Mouse (Mus musculus): Measurements from ENCODE around the gene Cox4i2. TPM values are rescaled to one million over a fixed set of nuclear protein-coding genes. Genes with fewer than 3 reads are reported as not detected.

Cox4i2 gene
- polyA plus RNA-seq, 1 experiment from 2014 or later = 4.8 TPM

DNA sequence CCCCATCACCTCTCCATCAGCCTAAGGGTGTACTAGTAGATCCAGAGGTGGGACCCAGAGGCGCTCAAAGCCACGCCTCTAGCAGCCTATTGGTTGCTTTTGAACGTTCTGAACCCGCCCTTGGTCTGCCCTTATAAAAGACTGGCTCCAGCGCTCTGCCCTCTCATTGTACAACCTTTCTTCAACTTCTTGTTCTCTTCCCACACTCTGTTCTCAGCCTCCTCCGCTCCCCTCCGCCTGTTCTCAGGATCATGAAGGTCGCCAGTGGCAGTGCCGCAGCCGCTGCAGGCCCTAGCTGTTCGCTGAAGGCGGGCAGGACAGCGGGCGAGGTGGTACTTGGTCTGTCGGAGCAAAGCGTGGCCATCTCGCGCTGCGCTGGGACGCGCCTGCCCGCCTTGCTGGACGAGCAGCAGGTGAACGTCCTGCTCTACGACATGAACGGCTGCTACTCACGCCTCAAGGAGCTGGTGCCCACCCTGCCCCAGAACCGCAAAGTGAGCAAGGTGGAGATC is 17.8 kb upstream of the Cox4i2 start, which contains the start of gene Id1:
TSS of gene Id1 (plus strand) at position 162 of the 512 bp plus-strand sequence.
- 0 out of 2 replicates have a peak, but pooled peaks cover 3% of the 10 kb centered on the region for H3K27me3 ChIP-seq (replicated peaks)
- under 1% methylated on average over 28 of the region's 28 CpGs for whole genome bisulfite sequencing
- H3K9me3 ChIP-seq (replicated peaks) = no peaks in the 10 kb centered on the region
- H3K4me3 ChIP-seq (replicated peaks) = peak within 1 kb of the TSS; percentile 53
- no peaks in the 10 kb centered on the region for H3K36me3 ChIP-seq
- peaks cover 46% of the 10 kb centered on the region for H3K4me1 ChIP-seq
- ATAC-seq (ENCODE audit: low FRiP score) = peak; percentile 70
- peak within 1 kb of the TSS; percentile 63 for H3K9ac ChIP-seq (replicated peaks)
- H3K27ac ChIP-seq (replicated peaks) = peak within 1 kb of the TSS; percentile 82
- H3K4me2 ChIP-seq = peak within 1 kb of the TSS; percentile 90

DNA sequence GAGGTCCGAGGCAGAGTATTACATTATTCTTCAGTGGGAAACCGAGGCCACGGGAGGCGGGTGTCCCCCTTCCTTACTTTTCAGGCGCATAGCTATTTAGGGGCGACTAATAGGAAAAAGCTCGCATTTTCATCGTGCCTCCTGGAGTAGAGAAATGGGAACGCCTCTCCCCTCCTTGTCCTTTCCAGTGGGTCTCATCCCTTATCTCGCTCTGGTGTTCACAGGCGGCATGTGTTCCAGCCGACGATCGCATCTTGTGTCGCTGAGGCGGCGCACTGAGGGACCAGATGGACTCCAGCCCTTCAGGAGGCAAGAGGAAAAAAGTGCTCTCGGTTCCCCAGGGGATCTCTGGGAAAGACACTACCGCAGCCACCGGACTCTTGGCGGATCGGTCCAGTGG is 17.2 kb upstream of the Cox4i2 start:
- peaks cover 52% of the 10 kb centered on the region for H3K4me1 ChIP-seq
- WGBS = under 1% methylated on average over 22 of the region's 22 CpGs
- H3K27me3 ChIP-seq (replicated peaks) = 0 out of 2 replicates have a peak, but pooled peaks cover 3% of the 10 kb centered on the region
- H3K36me3 ChIP-seq = no peaks in the 10 kb centered on the region
- H3K27ac ChIP-seq (replicated peaks) = peak overlapping the region; percentile 81
- H3K9ac ChIP-seq (replicated peaks) = peak overlapping the region; percentile 63
- H3K9me3 ChIP-seq (replicated peaks) = no peaks in the 10 kb centered on the region
- H3K4me2 ChIP-seq = peak overlapping the region; percentile 90
- ATAC-seq (ENCODE audit: low FRiP score) = no peak
- peak overlapping the region; percentile 53 for H3K4me3 ChIP-seq (replicated peaks)

DNA sequence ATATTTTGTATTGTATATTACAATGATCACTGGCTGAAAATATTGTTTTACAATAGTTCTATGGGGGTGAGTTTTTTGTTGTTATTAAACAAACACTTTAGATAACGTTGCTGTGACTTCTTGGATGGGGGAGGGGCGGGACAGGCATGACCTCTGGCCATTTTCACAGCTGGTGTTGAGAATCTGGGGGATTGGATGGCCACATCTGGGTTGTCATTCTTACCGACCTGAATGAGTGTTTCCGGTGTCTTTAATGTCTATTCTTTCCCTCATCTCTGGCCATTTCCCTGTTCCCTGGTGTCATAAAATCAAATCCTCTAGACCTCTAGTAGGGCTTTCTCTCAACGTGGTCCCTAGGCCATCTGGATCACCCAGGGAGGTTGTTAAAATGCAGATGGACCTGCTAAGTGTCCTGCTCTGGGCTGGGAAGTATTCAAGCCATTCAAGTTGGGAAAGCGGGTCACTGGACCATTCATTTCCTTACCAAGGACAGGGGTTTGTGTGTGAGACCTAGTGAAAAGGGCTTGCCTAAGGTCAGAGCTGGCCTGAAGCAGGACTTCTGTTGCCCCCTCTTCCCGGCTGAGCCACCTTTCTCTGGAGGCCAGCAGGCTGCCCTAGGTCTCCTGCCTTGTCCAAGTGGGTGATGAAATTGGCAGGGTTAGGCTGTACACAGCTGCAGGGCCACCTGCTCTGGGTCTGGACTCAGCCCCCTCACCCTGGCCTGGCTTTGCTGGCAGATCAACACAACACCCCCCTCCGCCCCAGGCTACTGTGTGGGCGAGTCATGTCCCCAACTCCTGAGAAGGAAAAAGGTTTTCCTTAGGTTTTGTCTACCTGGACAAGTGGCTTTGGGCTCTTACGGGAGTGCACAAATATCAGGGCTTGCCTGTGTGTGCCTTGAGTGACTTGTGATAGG is 16.4 kb upstream of the Cox4i2 start:
- no peak for ATAC-seq (ENCODE audit: low FRiP score)
- Histone ChIP-seq H3K9ac (replicated peaks) (peak overlapping the region; percentile 63), H3K36me3 (no peaks in the 10 kb centered on the region), H3K27me3 (replicated peaks) (0 out of 2 replicates have a peak, but pooled peaks cover 3% of the 10 kb centered on the region), H3K4me1 (peaks cover 58% of the 10 kb centered on the region), H3K4me2 (peak overlapping the region; percentile 90), H3K27ac (replicated peaks) (peak overlapping the region; percentile 77), H3K9me3 (replicated peaks) (no peaks in the 10 kb centered on the region), H3K4me3 (replicated peaks) (peak overlapping the region; percentile 53)
- 16% methylated on average over 10 of the region's 10 CpGs for WGBS

DNA sequence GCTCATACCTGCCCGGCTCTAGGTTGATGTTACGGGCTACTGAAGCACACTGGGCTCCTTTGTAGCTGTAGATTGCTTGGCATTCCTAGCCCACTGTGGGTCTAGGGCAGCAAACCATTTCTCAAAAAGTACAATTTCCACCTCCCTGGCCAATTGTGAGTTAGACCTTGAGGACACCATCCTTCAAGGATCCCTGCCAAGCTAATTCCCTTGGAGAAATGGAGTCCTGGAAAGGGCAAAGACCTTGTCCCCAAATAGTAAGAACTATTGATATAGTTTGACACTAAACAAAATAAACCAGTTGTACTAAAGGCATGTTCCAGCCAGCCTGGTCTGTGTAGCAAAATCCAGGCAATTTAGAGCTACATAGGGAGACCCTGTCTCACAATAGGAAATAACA is 15.6 kb upstream of the Cox4i2 start:
- H3K27ac ChIP-seq (replicated peaks) = peak overlapping the region; percentile 77
- WGBS = 65% methylated on average over 2 of the region's 2 CpGs
- ATAC-seq (ENCODE audit: low FRiP score) = no peak
- no peak overlapping the region for H3K9ac ChIP-seq (replicated peaks)
- peak overlapping the region; percentile 53 for H3K4me3 ChIP-seq (replicated peaks)
- H3K27me3 ChIP-seq (replicated peaks) = 0 out of 2 replicates have a peak, but pooled peaks cover 1% of the 10 kb centered on the region
- H3K9me3 ChIP-seq (replicated peaks) = no peaks in the 10 kb centered on the region
- no peaks in the 10 kb centered on the region for H3K36me3 ChIP-seq
- H3K4me1 ChIP-seq = peaks cover 58% of the 10 kb centered on the region
- peak overlapping the region; percentile 90 for H3K4me2 ChIP-seq

GRCm38 (mm10) chr2:152739031-152739841 is 14.7 kb upstream of the Cox4i2 start:
- peak overlapping the region; percentile 43 for H3K4me3 ChIP-seq (replicated peaks)
- WGBS = 2% methylated on average over 36 of the region's 36 CpGs

GRCm38 (mm10) chr2:152739842-152740260 is 14.1 kb upstream of the Cox4i2 start:
- ATAC-seq (ENCODE audit: low FRiP score) = no peak
- H3K27me3 ChIP-seq (replicated peaks) = no peaks in the 10 kb centered on the region
- no peaks in the 10 kb centered on the region for H3K9me3 ChIP-seq (replicated peaks)
- H3K4me1 ChIP-seq = peaks cover 49% of the 10 kb centered on the region
- H3K9ac ChIP-seq (replicated peaks) = no peak overlapping the region
- H3K27ac ChIP-seq (replicated peaks) = peak overlapping the region; percentile 77; the same call in 1 of the 2 replicates
- no peaks in the 10 kb centered on the region for H3K36me3 ChIP-seq
- H3K4me2 ChIP-seq = peak overlapping the region; percentile 90
- no peak overlapping the region for H3K4me3 ChIP-seq (replicated peaks)
- WGBS = 34% methylated on average over 3 of the region's 3 CpGs

More at GRCm38 (mm10) chr2:152739031-152739841, 14.7 kb upstream of the Cox4i2 start:
- H3K9ac ChIP-seq (replicated peaks) = peak overlapping the region; percentile 39
- H3K4me1 ChIP-seq = peaks cover 56% of the 10 kb centered on the region
- no peaks in the 10 kb centered on the region for H3K27me3 ChIP-seq (replicated peaks)
- H3K27ac ChIP-seq (replicated peaks) = peak overlapping the region; percentile 77
- no peaks in the 10 kb centered on the region for H3K9me3 ChIP-seq (replicated peaks)
- peak overlapping the region; percentile 90 for H3K4me2 ChIP-seq
- ATAC-seq (ENCODE audit: low FRiP score) = peak; percentile 3; the same call in 1 of the 2 replicates
- no peaks in the 10 kb centered on the region for H3K36me3 ChIP-seq

- peaks cover 43% of the 10 kb centered on the region for H3K4me1 ChIP-seq
- WGBS = 57% methylated on average over 5 of the region's 5 CpGs
Observed at GRCm38 (mm10) chr2:152740490-152740889, 13.5 kb upstream of the Cox4i2 start.

GRCm38 (mm10) chr2:152741153-152742041 is 12.6 kb upstream of the Cox4i2 start:
- Histone ChIP-seq H3K27ac (replicated peaks) (peak overlapping the region; percentile 58; the same call in 1 of the 2 replicates), H3K36me3 (no peaks in the 10 kb centered on the region), H3K27me3 (replicated peaks) (no peaks in the 10 kb centered on the region), H3K9me3 (replicated peaks) (no peaks in the 10 kb centered on the region), H3K4me3 (replicated peaks) (no peak overlapping the region), H3K4me2 (peak overlapping the region; percentile 19), H3K4me1 (peaks cover 34% of the 10 kb centered on the region), H3K9ac (replicated peaks) (no peak overlapping the region; the same call in 1 of the 2 replicates)
- ATAC-seq (ENCODE audit: low FRiP score) = peak; percentile 19; the same call in 1 of the 2 replicates
- 48% methylated on average over 14 of the region's 14 CpGs for WGBS

More at GRCm38 (mm10) chr2:152740490-152740889, 13.5 kb upstream of the Cox4i2 start:
- no peak for ATAC-seq (ENCODE audit: low FRiP score)
- Histone ChIP-seq H3K4me3 (replicated peaks) (no peak overlapping the region), H3K36me3 (no peaks in the 10 kb centered on the region), H3K9ac (replicated peaks) (no peak overlapping the region), H3K27ac (replicated peaks) (no peak overlapping the region; the same call in 1 of the 2 replicates), H3K27me3 (replicated peaks) (no peaks in the 10 kb centered on the region), H3K9me3 (replicated peaks) (no peaks in the 10 kb centered on the region), H3K4me2 (no peak overlapping the region)

DNA sequence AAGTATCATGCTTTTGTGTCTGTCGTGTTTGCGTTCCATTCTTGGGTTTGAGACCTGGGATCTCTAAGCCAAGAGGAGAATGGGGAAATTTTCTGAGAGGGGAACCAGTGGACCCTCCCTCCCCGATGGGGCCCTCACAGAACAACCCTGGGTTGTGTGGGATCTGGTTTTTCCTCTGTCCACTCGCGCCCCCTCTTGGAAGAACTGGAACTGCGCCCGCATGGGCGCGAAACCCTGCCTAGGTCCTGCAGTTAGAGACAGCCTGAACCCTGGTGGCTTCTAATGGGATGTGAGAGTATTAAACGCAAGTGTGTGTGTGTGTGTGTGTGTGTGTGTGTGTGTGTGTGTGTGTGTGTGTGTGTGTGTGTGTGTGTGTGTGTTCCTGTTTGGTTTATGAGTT is 11.5 kb upstream of the Cox4i2 start:
- H3K27me3 ChIP-seq (replicated peaks) = no peaks in the 10 kb centered on the region
- H3K36me3 ChIP-seq = no peaks in the 10 kb centered on the region
- no peak for ATAC-seq (ENCODE audit: low FRiP score)
- H3K4me1 ChIP-seq = peaks cover 27% of the 10 kb centered on the region
- H3K4me3 ChIP-seq (replicated peaks) = no peak overlapping the region
- no peak overlapping the region for H3K9ac ChIP-seq (replicated peaks)
- peak overlapping the region; percentile 58; the same call in 1 of the 2 replicates for H3K27ac ChIP-seq (replicated peaks)
- WGBS = 29% methylated on average over 10 of the region's 10 CpGs
- no peak overlapping the region for H3K4me2 ChIP-seq
- no peaks in the 10 kb centered on the region for H3K9me3 ChIP-seq (replicated peaks)
